Mouse (Mus musculus) lung, adult 2 months (tissue): Measurements from ENCODE around the gene Zfp37.

Experiments used
- CTCF ChIP-seq: fragments of 200-500 bp; IDR thresholded peaks from 2 replicates; pipeline ENCODE4 v1.5.1; 2011; ENCODE audit warnings: mild to moderate bottlenecking, low read length, control low read depth; ENCODE audit not compliant: insufficient read depth
- POLR2A ChIP-seq: fragments of 200-500 bp; IDR thresholded peaks from 2 replicates; pipeline ENCODE4 v1.6.1; 2011; ENCODE audit warnings: low read depth, mild to moderate bottlenecking, control low read depth, low read length, borderline replicate concordance; ENCODE audit errors: extremely low read depth

DNA sequence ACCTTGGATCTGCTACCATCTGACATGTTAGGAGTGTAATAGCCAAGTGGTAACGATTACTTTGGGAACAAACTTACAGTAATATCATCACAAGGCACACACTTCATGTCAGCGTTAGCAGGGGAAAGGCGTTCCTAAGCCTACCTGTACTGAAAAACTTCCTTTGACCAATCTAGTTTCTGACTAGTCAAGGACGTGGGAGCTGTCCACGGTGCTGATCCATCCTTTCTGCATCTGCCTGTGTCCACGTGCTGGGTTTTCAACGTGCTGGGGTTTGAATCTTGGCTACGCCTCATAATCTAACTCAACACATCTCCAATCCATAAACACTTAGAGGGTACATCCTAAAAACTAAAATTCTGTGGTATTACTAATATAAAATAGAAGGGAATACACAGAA lies 26.1 kb upstream of the Zfp37 start:
- TF ChIP-seq CTCF (no peak), POLR2A (no peak)
